Mouse (Mus musculus) layer of hippocampus, adult 9-10 months (tissue): ENCODE data around the gene Gm45785.

Experiments
- DNase-seq: peaks from one replicate; pipeline ENCODE4 v3.0.0; 2022; ENCODE audit warnings: low spot score

Gm45785 gene

DNA sequence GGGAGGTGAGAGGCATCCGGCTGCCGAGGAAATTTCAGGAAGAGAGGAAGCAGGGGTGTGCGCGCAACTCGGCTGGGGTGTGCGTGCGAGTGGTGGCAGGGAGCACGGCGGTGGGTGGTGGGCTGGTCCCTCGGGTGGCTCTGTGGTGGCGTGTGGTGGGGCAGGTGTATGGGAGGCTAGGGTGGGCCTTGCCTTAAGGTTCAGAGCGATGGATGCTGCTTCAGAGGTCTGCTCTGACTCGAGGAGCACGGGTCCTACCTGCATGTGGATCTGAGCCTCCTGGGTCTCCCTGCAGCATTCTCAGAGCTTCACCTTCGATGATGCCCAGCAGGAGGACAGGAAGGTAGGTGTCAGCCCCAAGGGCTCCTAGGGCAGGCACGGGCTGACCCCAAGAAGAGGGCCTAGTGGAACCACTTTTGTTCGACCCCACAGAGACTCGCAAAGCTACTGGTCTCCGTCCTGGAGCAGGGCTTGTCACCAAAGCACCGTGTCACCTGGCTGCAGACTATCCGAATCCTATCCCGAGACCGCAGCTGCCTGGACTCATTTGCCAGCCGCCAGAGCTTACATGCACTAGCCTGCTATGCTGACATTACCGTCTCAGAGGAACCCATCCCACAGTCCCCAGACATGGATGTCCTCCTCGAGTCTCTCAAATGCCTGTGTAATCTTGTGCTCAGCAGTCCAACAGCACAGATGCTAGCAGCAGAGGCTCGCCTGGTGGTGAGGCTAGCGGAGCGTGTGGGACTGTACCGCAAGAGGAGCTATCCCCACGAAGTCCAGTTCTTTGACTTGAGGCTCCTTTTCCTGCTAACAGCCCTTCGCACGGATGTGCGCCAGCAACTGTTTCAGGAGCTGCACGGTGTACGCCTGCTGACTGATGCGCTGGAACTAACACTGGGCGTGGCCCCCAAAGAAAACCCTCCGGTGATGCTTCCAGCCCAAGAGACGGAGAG lies 1.7 kb upstream of the Gm45785 start, which contains the start of gene Bet1l:
Gene Bet1l, minus strand, starts transcription at position 28 of the 956 bp plus-strand sequence.
- no peak for DNase-seq

DNA sequence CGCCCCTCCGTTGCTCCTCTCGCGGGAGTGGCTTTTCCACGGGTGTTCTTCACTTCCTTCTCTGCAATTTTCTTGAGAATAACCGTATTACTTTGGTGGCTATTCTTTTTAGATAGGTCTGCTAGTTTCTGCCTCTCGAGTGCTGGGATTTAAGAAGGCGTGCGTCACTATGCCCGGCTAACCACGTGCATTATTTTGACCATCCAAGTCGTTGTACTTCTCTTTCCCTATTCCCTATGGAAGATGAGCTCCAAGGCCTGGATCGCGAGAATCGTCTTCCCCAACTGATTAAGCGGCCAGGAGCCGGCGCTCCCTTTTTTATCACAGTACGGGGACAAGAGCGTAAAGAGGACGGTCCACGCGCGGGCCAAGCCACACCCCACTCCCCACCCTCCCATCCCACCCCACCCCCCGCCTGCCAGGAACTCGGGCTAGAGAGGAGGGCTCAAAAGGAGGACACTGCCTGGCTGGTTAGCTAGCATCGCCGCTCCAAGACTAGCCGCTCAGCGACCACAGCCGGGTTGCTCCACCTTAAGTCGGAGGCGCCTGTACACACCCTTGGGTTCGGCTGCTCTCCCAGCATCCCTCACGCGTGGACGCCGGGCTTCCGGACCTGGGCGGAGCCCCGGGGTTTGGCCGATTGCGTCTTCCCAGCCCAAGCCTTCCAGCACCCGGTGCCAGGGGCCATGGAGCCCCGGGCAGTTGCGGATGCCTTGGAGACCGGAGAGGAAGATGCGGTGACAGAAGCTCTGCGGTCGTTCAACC lies 836 bp upstream of the Gm45785 start, which contains the start of gene Ric8a:
Gene Ric8a, plus strand, starts transcription at position 173 of the 765 bp plus-strand sequence.
- DNase-seq, result peak; percentile 69

DNA sequence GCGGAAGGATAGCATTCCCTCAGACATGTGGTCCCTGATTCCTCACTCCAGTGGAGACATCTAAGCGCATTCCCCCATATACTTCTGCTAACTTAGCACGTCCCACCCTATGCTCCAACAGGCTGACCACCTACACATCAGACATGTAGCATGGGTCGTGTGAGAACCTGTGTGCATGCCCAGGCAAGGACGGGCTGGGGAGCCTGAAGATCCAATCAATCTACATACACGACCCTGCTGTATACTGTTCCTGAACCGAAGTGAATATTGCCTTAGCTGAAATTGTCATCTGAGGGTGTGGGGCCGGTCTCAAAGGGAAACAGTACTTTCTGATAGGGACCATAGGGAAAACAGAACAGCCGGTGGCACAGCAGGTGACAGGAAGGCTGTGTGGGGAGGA lies 950 bp downstream of the Gm45785 start:
- DNase-seq, result no peak

DNA sequence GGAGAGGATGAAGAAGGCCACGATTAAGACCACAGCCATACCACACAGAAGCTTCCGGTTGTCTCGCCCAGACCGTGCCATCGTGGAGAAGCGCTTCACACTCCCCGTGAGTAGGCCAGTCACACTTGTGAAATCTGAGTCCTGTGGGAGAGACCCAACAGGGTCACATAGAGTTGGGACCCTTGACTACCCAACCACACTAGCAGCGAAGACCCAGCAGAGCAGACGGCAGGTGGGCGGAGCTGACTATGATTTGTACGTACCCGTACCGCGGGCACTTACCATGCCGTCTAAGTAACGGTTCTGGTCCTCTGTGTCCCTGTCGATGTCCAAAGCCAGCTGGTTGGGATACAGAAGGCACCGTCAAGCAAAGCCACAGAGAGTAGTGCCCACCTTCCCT lies 1.6 kb downstream of the Gm45785 start:
- no peak for DNase-seq

DNA sequence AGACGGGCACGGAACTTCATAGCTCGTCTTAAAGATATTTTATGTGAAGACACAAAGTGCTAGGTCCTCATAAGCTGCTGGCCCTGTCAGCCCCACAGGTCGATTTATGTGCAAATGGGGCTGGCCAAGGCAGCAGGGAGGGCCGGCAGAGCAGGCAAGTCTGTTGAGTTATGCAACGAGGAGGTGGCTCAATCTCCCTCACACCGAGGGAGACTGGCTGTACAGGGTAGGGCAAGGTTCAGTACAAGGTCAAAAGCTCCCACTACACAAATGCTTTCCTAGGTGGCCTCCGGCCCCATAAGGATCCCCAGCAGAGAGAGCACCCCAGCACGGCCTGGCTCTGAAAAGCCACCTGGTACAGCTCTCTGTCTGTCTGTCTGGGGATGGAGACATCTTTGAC lies 2.7 kb downstream of the Gm45785 start:
- no peak for DNase-seq

DNA sequence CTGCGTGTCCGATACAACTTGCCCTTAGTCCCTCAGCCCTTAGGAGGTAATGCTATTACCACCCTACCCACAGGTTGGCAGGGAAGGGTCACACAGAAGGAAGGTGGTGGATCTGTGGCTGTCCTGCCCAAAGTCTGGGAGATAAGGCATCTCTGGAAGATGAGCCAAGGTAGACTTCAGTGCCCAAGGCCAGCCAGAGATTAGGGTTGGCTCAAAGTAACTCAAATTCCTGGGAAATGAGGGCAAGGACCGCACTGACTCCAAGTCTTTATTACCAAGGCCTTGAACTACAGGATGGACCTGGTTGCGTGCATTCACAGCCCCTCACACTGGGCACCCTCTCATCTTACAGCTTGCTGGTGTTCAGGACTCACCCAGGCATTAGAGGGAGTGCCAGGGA lies 4.2 kb downstream of the Gm45785 start:
- DNase-seq, result no peak

DNA sequence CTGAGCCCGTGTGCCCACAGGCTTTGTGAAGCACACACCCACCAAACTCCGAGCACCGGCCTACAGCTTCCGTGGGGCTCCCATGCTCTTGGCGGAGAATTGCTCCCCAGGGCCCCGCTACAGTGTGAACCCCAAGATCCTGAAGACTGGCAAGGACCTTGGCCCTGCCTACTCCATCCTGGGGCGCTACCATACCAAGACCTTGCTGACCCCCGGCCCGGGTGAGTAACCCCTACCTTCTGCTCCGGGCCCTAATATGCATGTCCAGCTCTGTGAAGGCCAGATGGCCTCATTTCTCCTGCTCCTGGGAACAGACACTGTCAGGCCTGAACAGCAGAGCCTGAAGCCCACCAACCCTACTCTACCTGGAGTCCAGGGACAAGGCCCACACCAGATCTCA lies 7.5 kb downstream of the Gm45785 start:
- DNase-seq, result no peak

DNA sequence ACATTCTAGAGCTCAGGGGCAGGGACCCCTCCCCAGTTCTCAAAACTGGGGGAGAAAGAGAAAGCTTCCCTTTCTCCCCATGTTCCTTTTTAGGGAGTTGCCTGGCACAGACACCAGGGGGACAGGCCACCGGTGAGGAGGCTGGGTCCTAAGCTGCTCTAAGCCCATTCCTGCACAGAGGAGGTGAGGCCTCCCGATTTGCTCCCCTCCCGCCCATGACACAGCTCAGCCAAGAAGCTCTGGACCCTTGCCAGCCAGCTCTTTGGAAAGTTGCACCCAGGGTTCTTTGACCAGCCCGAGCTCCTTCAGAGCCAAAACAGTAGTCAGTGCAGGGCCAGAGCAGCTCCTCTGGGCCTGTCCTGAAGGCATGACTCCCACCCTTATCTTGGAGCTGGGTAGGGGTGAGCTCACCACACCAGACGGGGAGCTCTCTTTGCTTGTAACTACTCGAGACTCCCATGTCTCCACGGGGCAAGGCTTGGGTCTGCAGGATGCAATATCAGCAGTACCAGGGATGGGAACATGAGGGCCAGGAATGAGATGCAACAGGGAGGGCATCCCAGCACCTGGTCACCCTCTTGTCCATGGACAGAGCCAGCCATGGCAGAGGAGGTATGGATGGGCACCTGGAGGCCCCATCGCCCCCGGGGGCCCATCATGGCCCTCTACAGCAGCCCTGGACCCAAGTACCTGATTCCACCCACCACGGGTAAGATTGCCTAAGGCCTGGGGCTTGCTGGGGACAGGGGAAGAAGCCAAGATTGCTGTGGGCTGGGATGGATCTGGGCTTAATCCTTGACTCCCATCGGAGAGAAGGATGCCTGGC lies 8.2 kb downstream of the Gm45785 start, which contains the start of gene Odf3:
Gene Odf3, plus strand, starts transcription at position 51 of the 826 bp plus-strand sequence.
- no peak for DNase-seq

DNA sequence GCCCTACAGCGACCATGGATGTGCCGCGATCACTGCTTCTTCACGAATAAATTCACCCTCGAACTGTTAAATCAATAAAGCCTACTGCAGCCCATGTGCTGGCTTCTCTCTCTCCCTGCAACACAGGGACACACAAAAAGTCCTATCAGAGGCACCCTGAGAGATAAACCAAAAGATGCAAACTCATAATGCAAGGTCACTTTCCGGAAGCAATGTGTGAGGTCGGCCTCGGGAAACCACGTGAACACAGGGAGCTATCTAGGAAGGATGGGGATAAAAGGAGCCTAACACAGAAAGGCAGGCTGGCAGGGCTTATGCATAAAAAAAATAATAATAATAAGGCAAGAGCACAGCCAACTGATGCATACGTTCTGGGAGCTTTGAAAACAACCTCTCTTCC lies 9.5 kb downstream of the Gm45785 start:
- no peak for DNase-seq

DNA sequence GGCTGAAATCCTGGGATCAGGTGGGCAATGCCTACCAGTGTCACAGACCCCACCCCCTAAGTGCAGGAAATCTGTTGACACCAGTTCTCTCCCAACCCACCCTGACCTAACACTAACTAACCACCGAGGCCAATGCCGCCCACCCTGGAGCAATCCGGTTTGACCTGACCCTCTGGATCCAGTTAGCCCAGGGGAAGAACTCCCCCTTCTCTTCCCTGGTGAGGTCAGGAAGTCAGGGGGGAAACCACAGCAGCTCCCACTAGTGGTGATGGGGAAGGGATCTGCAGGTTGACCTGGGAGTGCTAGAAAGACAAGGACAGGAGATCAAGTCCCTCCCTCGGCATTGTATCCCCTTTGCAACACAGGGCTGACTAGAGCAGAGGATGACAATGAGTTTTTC lies 10.4 kb downstream of the Gm45785 start:
- DNase-seq, result no peak

DNA sequence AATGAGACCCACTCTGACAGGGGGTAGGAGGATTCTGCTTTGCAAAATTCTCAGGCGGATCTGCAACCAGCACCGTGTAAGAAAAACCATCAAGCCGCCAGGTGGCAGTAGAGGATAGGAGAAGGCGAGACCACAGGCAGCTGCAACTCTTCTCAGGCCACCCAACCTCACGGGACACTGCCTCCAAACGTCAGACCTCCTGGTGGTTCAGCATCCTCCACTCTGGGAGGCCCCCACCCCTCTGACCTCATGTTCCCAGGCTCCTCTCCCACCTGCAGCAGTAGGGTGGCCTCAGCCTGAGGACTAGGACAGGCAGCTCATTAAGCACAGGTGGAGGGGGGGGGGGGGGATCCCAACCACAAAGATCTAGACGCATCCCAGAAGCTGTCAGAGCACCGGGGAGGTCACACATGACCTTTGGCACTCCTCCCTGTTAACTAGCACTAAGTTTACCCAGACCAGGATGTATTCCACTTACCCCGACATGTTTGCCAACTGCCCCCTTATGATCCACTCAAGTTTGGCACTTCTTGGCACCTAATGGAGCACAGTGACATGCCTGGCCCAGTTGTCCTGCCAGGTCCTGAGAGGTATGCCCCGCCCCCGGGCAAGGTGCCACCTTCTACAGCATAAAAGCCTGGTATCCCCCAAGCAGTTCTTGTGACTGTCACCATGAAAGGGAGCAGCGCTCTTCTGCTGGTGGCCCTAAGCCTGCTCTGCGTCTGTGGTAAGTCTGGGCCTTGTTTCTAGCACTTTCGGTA lies 11.0 kb downstream of the Gm45785 start, which contains the start of gene Scgb1c1:
Gene Scgb1c1, plus strand, starts transcription at position 643 of the 761 bp plus-strand sequence.
- DNase-seq, result peak; percentile 75

DNA sequence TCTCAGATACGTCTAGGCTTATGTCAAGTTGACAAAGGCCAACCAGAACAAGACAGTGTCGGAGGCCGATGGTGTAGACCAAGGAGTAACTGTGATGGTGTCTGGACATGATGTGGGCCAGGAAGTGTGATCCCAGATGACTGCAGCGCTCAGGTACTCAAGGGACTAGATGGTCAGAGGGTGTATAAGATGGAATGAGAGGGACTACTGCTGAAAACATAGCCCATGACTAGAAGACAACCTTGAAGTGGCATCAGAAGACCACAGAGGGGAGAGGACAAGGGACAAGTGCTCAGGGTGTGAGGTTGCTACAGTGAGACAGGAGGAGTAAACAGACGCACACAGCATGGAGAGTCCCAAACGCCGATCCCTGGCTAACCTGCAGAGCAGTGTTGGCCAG lies 12.3 kb downstream of the Gm45785 start:
- no peak for DNase-seq

DNA sequence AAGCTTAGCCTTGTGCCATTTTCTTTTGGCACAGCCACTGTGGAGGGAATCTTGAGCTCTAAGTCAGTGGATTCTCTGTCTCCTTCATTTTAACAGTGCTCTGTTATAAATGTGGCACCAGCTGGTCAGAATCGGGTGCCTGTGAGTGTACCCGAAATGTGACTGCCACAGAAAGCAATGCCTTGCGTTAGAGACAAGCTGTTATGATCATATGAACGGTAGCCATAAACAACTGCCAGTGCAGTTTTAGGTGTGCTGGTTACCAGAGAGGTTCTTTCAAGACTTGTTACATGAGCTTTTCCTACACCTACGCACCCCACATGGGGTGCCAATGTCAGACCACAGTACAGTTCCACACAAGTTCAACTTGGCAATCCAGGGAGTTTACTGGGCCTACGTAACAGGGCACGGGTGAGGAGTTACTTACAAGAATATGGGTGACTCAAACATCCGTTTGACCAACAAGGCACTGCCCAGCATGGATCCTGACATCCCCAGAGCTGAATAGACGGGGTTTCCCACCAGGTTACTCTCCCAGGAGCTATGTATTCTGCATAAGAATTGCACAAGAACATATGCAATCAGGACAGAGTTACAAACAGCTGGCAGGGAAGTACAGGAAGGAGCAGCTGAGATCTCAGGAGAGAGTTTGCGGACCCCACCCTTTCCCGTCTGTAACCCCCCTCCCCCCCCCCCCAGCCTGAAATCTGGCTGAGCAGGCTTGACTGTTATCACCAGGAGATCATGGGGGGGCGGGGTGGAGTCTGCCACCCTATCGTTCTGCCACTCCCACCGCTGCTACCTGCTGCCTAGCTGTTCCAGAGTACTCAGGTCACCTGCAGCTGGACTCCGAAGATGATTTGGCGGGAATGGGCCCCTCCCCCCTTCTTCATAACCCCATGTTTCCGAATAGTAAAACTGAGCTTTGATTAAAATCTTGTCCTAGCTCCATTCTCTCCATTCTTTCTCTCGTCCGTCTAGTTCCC lies 15.1 kb downstream of the Gm45785 start:
- no peak for DNase-seq

DNA sequence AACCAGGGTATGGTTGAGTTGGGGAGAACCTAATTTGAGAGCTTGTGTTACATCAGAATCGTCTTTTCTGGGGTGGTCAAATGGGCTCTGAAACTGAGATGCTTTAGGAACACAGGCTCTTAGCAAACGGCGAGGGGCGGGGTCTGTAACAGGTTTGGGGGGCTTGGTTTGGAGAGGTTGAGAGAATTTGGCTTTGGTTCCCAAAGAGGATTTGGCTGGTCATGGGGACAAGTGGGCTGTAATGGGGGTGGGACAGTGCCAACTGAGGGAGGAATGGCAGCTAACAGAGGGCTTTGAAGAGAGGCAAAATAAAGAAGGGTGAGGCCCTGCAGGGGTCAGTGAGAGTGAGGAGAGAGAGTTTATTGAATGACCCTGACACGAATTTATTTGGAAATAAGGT lies 16.6 kb downstream of the Gm45785 start:
- no peak for DNase-seq

DNA sequence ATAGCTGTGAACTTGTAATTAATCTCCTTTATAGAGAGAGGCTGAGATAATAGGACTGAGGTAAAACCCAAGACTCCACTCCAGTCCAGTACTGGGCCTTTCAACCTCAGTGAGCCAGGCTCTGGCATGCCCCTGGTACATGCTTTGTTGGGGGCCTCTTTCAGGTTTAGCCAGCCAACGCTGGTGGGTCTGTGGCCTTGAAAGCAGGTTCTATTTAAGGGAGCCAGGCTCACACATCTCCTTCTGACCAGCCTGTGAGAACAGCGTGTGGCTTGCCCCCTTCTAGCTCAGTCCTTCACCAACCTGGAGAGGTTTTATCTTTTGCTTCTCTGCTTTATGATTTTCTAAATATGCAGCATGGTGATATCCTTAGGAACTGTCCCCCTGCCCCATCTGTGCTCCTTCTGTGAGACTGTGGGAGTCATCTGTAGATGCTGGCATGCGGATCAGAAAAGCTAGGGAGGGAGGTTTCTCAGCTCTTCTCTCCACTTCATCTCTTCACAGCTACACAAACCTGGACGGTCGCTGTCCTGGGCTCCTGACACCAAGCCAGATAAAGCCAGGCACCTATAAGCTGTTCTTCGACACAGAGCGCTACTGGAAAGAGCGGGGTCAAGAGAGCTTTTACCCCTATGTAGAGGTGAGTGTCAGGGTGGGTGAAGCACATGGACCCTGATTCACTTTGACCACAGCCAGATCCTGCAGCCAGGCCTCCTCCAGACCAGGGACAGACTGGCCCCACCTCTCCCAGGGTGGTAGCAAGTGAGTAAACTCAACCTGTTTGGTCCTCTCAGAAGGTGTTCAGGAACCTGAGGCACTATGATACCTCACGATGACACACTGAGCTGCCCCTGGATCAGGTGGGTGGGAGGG lies 19.7 kb downstream of the Gm45785 start:
- DNase-seq, result no peak

DNA sequence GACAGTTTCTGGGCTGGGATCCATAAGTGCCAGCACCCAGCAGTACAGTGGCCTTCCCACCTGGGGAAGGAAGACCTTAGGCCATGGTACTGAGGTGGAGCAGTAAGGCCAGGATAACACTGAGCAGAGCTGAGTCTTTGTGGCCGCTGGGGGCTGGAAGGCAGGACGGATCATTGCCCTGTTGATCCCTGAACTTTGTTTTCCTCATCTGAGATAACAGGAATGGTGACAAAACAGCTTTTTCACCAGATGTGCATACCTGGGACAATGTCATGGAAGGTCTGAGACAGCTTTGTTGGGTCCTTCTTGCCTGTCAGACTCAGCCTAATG lies 20.4 kb downstream of the Gm45785 start:
- DNase-seq, result no peak

DNA sequence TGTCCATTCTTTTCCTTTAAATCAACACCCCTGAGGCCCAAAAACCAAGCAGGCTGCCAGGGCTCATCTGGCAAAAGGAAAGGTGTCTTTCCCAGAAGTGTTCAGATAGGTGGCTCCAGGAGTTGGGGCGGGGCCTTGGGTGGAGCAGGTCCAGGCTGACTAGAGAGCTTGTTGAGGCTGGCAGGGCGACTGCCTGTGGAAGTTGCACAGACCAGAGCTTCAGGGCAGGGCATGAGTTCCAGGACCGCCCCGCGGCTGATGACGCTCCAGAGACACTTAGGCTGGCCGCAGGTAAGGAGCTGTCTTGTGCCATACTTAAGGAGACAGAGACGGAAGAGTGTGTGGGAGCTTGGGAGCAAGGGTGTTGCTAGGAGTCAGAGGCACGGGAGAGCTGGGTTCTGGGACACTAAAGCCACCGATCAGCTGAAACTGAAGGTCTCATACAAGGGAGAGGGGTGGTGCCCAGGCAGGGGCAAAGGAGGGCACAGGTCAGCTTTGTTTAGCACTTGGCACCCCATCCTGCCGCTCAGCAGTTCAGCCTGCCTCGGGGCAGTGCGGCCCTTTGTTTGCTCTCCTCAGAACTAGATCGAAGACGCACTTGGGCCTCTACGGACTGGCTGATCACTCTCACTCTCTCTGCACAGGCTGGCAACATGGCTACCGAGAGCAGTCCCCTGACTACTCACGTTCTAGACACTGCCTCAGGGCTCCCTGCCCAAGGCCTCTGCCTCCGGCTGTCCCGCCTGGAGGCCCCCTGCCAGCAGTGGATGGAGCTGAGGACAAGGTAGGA lies 21.0 kb downstream of the Gm45785 start, which contains the start of gene Urah:
Gene Urah, plus strand, starts transcription at position 51 of the 790 bp plus-strand sequence.
- DNase-seq, result no peak

DNA sequence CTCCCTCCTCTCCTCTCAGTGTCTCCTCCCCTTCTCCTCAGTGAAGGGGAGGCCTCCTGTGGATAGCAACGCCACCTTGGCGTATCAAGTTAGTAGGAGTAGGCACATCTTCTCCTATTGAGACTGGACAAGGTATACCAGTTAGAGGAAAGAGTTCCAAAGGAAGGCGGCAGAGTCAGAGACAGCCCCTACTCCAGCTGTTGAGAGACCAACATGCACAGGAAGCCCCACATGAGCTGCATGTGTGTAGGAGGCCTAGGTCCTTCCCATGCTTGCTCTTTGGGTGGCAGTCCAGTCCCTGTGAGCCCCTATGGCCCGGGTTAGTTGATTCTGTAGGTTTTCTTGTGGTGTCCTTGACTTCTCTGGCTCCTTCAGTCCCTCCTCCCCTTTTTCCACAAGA lies 22.8 kb downstream of the Gm45785 start:
- no peak for DNase-seq
